ENCODE assay signal across 1 mouse cellular context in genomic region chr5:113815041-113815389, GRCm38 (mm10).
TF ChIP-seq lines count a peak whose summit lies in the region.

No protein-coding gene starts in this region.

TF ChIP-seq in CH12.LX, 34 proteins besides CTCF, POLR2A, EP300 and RAD21:
- TF ChIP-seq PAX5 (IDR thresholded peaks at IDR 0.05; ENCODE audit: low read length), result no peak
- TF ChIP-seq ELF1 (IDR thresholded peaks at IDR 0.05; ENCODE audit: low read depth, low read length), result peak; percentile 71
- TF ChIP-seq CHD1 (IDR thresholded peaks at IDR 0.05; ENCODE audit: low read depth, low read length), result 0 out of 2 replicates have a peak, but pooled peaks have one; percentile 17
